Mouse (Mus musculus) CH12F3 (cell line): ENCODE measurements around the gene Itgb6.

Source experiments
- in situ Hi-C: fragments of 300-500 bp; cut with MboI; formaldehyde crosslinking; loops from 2 replicates; pipeline ENCODE4 v1.14.3; 2020; ENCODE audit warnings: low sequenced_read_pairs

Gene Itgb6

GRCm38 (mm10) chr2:60627515-60627914 is 94.9 kb downstream of the Itgb6 start:
- in situ Hi-C loops, result no loop called here

DNA sequence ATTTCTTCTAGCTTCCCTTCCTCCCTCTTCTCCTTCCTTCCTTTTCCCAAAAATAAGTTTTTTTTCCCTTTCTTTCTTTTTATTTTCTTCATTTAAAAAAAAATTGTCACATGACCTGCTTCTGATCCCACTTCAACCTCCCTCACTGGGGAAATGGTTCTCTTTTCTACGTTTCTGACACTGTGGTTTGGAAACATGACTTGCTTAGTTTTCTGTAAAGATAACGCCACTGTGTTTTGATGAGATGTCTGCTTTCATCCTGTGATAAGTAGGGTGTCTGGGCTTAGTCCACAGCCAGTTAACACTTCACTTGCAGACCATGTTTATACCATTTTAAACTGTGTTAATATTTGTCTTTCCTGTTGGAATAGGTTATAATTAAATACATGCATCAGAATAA is 96.7 kb downstream of the Itgb6 start:
- in situ Hi-C loops, result no loop called here

- in situ Hi-C loops, result no loop called here
Observed at GRCm38 (mm10) chr2:60622161-60622560, 100.3 kb downstream of the Itgb6 start.

GRCm38 (mm10) chr2:60614758-60615157 is 107.7 kb downstream of the Itgb6 start:
- in situ Hi-C loops, result no loop called here

GRCm38 (mm10) chr2:60613857-60614228 is 108.6 kb downstream of the Itgb6 start:
- in situ Hi-C loops, result no loop called here

DNA sequence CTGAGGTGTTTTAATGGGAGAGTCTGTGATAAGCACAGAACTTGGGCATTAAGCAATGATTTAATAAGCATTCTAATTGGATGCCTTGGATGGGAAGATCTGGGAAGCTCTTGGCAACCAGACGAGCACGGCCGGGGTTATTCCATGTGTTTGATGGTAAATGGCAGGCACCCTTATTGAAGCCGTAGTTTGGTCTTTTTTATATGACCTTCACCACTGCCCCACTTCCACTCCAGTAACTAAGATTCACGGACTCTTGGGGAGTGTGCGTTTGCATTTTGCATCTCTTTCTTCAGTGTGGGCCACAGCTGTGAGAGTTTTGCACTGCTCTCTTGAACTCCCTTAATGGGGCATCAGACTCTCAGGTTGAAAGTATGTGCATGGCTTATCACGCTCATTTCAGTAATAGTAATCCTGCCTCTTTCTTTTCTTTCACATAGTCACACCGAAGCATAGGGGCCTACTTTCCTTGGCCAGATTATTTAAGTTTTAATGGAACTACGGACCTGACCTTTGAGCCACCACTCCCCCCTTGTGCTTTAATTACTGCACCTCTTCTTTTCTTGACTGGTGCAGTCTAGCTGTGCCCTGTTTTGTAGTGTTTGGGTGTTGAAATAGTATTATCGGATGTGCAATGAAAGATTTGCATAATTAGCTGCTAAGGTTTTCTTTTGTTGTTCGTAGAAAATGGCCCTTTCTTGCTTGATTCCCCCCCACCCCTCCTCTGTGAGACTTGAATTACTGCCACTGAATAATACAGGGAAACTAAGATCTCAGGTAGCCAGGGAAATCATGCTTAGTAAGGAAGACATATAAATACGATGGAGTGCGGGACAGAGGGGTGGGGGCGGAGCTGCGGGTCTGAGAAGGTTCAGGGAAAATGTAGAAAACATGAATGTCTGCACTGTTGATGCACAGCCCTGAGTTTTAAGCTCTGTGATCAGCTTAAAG is 109.3 kb downstream of the Itgb6 start:
- in situ Hi-C loops, result no loop called here

DNA sequence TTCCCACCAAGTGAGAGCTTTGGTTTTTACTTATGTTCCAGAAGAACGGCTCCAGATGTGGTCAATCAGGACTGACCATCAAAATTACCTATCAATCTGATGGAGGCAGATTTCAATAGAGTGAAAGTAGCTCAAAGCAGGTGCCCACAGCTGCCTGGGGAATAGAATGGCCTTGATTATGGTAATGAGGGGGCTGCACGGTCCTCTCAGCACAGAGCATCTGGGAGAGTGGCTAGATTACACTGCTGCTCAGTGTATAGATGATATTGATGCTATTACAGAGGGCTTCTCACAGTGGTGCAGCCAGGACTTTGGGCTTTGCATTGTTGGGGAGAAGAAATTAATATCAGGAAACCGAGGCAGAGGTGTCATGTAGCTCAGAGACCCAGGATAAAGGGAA is 110.8 kb downstream of the Itgb6 start:
- in situ Hi-C loops, result no loop called here

GRCm38 (mm10) chr2:60609436-60610199 is 112.8 kb downstream of the Itgb6 start:
- in situ Hi-C loops, result no loop called here

GRCm38 (mm10) chr2:60607980-60608379 is 114.5 kb downstream of the Itgb6 start:
- in situ Hi-C loops, result no loop called here

- in situ Hi-C loops, result no loop called here
Observed at GRCm38 (mm10) chr2:60601326-60601725, 121.1 kb downstream of the Itgb6 start.

DNA sequence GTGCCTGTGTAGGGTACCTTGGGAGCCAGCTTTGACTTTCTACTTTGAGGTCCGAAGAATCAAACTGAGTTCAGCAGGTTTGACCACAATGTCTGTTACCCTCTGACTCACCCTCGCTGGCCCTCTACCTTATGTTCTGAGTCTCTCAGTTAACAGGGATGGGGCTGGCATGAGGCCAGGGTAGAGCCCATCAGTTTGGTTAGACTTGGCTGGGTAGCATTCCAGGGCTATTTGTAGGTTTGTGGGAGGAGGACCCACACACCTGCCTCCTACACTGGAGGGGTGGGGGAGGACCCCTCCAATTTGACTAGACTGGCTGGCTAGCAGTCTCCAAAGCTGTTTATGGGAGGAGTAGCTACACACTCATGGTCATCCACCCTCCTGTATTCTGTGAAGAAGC is 121.6 kb downstream of the Itgb6 start:
- in situ Hi-C loops, result no loop called here

GRCm38 (mm10) chr2:60583416-60583815 is 139.0 kb downstream of the Itgb6 start:
- in situ Hi-C loops, result no loop called here

DNA sequence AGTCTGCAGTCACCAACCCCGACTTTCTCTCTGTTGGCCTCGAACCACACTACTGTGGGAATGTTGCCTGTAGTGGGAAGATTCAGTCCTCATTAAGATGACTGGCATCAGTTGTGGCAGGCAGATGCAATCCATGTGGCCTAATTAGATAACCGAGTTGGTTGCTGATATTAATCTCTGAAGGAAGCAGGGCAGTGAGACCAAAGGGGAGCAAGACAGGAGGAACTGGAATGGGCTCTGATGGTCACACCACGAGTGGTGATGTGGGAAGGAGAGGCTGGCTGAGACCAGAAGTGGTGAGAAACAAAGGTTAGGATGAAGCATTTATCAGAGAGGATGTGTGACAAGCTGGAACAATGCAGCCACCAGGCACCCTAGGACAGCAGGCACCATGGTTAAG is 167.9 kb downstream of the Itgb6 start:
- in situ Hi-C loops, result no loop called here

GRCm38 (mm10) chr2:60552902-60553682 is 169.4 kb downstream of the Itgb6 start, which contains the start of gene Pla2r1:
Gene Pla2r1, minus strand, starts transcription at chr2:60553308.
- in situ Hi-C loops, result no loop called here

- in situ Hi-C loops, result no loop called here
Observed at GRCm38 (mm10) chr2:60552177-60552901, 170.1 kb downstream of the Itgb6 start.

DNA sequence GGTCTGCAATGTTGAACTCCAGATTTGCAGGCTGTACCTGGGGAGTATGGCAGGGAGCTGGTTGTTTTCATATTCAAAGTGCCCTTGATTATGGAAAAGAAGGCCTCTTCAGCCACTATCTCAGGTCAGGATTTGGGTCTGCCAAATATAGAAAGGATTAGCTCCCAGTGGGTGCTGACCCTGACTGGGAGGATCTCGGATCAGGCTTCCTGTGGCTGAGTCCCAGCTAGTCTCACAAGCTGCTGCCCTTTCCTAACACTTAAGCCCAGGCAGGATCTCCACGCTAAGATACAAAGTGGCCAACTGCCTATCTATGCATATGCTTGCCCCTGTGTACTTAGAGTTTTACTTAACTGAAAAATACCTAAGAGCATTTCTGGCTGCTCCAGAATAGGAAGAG is 170.8 kb downstream of the Itgb6 start:
- in situ Hi-C loops, result no loop called here

DNA sequence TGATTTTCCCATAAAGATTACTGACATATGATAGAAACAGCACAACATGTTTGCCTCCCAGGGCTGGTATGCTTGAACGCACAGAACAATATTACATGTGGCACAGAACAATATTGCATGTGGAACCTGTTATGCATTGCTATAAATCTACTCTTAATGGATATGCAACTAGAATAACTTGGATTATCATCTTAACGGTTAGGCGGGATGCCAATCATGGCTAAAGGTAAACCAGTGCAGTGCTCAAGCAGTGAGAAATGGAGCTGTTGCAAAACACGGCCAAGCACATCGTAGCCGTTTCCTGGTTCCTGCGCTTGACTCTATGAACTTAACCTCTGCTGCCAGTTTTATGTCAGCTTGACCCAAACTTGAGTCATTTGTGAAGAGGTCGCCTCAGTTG is 171.9 kb downstream of the Itgb6 start:
- in situ Hi-C loops, result no loop called here

DNA sequence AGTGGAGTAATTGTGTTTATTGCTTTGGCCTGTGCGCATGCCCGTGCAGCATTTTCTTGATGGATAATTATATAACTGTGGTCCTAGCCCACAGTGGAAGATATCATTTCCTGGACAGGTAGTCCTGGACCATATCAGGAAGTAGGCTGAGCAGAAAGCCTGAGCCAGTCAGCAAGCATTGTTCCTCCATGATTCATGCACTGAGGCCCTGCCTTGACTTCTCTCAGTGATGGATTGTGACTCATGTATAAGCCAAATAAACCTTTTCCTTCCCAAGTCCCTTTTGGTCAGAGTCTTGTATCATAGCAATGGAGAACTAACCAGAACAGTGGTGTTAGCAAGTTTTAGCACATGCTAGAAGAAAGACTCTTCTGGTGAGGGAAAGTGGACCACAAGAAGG is 172.6 kb downstream of the Itgb6 start:
- in situ Hi-C loops, result no loop called here
